Mouse (Mus musculus) MEL (cell line): ENCODE measurements around the gene Fkbp5. TPM values are rescaled to one million over a fixed set of nuclear protein-coding genes. Genes with fewer than 3 reads are reported as not detected.

Source experiments
- DNase-seq: peaks from one replicate; pipeline ENCODE4 v3.0.0; 2011; ENCODE audit warnings: low read depth, low spot score
- H3K27ac ChIP-seq: 2 replicates; pipeline ENCODE4 v1.5.1; 2012; ENCODE audit warnings: low read depth, mild to moderate bottlenecking, control low read depth, low read length, moderate library complexity; ENCODE audit not compliant: control insufficient read depth
- H3K27me3 ChIP-seq, 2 experiments: fragments of 150-350 bp in 1 of 2; sonication (generic) in 1 of 2; 2 replicates each; pipeline ENCODE4 v1.6.1; 2012; ENCODE audit warnings: low read length in 2 of 2, mild to moderate bottlenecking in 2 of 2, improper control_type of control experiment in 1 of 2, moderate library complexity in 1 of 2; ENCODE audit not compliant: insufficient read depth in 2 of 2, control insufficient read depth in 1 of 2
- H3K36me3 ChIP-seq, 2 experiments: 2 replicates each; pipeline ENCODE4 v1.6.1; 2012 to 2014; ENCODE audit warnings: low read length in 2 of 2, improper control_type of control experiment in 1 of 2, inconsistent platforms in 1 of 2, mild to moderate bottlenecking in 1 of 2; ENCODE audit not compliant: insufficient read depth in 2 of 2, control insufficient read depth in 1 of 2
- H3K4me1 ChIP-seq, 2 experiments: fragments of 150-350 bp in 1 of 2; sonication (generic) in 1 of 2; 2 replicates each; pipeline ENCODE4 v1.6.1; 2012; ENCODE audit warnings: low read length in 2 of 2, improper control_type of control experiment in 1 of 2, mild to moderate bottlenecking in 1 of 2; ENCODE audit not compliant: insufficient read depth in 2 of 2, control insufficient read depth in 1 of 2
- H3K4me3 ChIP-seq, 2 experiments: fragments of 150-350 bp in 1 of 2; sonication (generic) in 1 of 2; 2 replicates each; pipeline ENCODE4 v1.5.1; 2012; ENCODE audit warnings: low read depth in 2 of 2, low read length in 2 of 2, mild to moderate bottlenecking in 2 of 2, moderate library complexity in 2 of 2, control low read depth in 1 of 2, improper control_type of control experiment in 1 of 2; ENCODE audit not compliant: control insufficient read depth in 1 of 2, insufficient read depth in 1 of 2
- H3K79me2 ChIP-seq: 2 replicates; pipeline ENCODE4 v1.6.1; 2012; ENCODE audit warnings: mild to moderate bottlenecking, low read length, moderate library complexity; ENCODE audit not compliant: control insufficient read depth, poor library complexity, insufficient read depth
- H3K9ac ChIP-seq: 2 replicates; pipeline ENCODE4 v1.6.1; 2012; ENCODE audit warnings: low read depth, mild to moderate bottlenecking, control low read depth, low read length, moderate library complexity; ENCODE audit not compliant: control insufficient read depth, poor library complexity, severe bottlenecking
- H3K9me3 ChIP-seq: fragments of 150-350 bp; sonication (generic); replicated peaks from 2 replicates; pipeline ENCODE4 v1.6.1; 2012; ENCODE audit warnings: mild to moderate bottlenecking, low read length, improper control_type of control experiment, moderate library complexity; ENCODE audit not compliant: insufficient read depth
- CTCF ChIP-seq, 3 experiments: IDR thresholded peaks in 2 of 3; conservative IDR thresholded peaks in 1 of 3; 2 replicates each; pipeline ENCODE4 v1.5.1; 2011 to 2012; ENCODE audit warnings: low read length in 3 of 3, low read depth in 2 of 3, mild to moderate bottlenecking in 2 of 3, improper control_type of control experiment in 1 of 3, inconsistent platforms in 1 of 3, mixed read lengths in 1 of 3, moderate library complexity in 1 of 3; ENCODE audit not compliant: control insufficient read depth in 1 of 3, insufficient read depth in 1 of 3, poor library complexity in 1 of 3, severe bottlenecking in 1 of 3
- E2F4 ChIP-seq: IDR thresholded peaks from 2 replicates; pipeline ENCODE4 v1.6.1; 2011; ENCODE audit warnings: low read depth, low read length, improper control_type of control experiment, borderline replicate concordance
- HCFC1 ChIP-seq: IDR thresholded peaks from 2 replicates; pipeline ENCODE4 v1.6.1; 2012; ENCODE audit warnings: low read depth, mild to moderate bottlenecking, inconsistent platforms, low read length, improper control_type of control experiment, moderate library complexity
- MAZ ChIP-seq: IDR thresholded peaks from 2 replicates; pipeline ENCODE4 v1.6.1; 2012; ENCODE audit warnings: low read depth, mild to moderate bottlenecking, inconsistent platforms, low read length, improper control_type of control experiment
- MYB ChIP-seq: IDR thresholded peaks from 2 replicates; pipeline ENCODE4 v1.6.1; 2011; ENCODE audit warnings: mild to moderate bottlenecking, low read depth, low read length, improper control_type of control experiment
- MYC ChIP-seq: IDR thresholded peaks from 2 replicates; pipeline ENCODE4 v1.6.1; 2011; ENCODE audit warnings: low read depth, mild to moderate bottlenecking, low read length, improper control_type of control experiment, moderate library complexity
- POLR2AphosphoS2 ChIP-seq: IDR thresholded peaks from 2 replicates; pipeline ENCODE4 v1.6.1; 2011; ENCODE audit warnings: low read length, improper control_type of control experiment
- RCOR1 ChIP-seq: IDR thresholded peaks from 2 replicates; pipeline ENCODE4 v1.6.1; 2012; ENCODE audit warnings: low read depth, mild to moderate bottlenecking, inconsistent platforms, low read length, improper control_type of control experiment
- SMC3 ChIP-seq: IDR thresholded peaks from 2 replicates; pipeline ENCODE4 v1.6.1; 2011; ENCODE audit warnings: low read depth, low read length, improper control_type of control experiment
- TAL1 ChIP-seq: IDR thresholded peaks from 2 replicates; pipeline ENCODE4 v1.6.1; 2012; ENCODE audit warnings: mild to moderate bottlenecking, inconsistent platforms, low read length, moderate library complexity, mixed read lengths
- TBP ChIP-seq: IDR thresholded peaks from 2 replicates; pipeline ENCODE4 v1.8.0; 2011; ENCODE audit warnings: low read depth, low read length, improper control_type of control experiment
- USF1 ChIP-seq: IDR thresholded peaks from 2 replicates; pipeline ENCODE4 v1.6.1; 2014; ENCODE audit warnings: low read depth, mild to moderate bottlenecking, inconsistent platforms, low read length, improper control_type of control experiment, moderate library complexity
- USF2 ChIP-seq, 2 experiments: IDR thresholded peaks; 2 replicates each; pipeline ENCODE4 v1.6.1; 2011 to 2012; ENCODE audit warnings: improper control_type of control experiment in 2 of 2, low read length in 2 of 2, borderline replicate concordance in 1 of 2, inconsistent platforms in 1 of 2, low read depth in 1 of 2, mild to moderate bottlenecking in 1 of 2; ENCODE audit not compliant: insufficient read depth in 1 of 2
- ZKSCAN1 ChIP-seq: IDR thresholded peaks from 2 replicates; pipeline ENCODE4 v1.6.1; 2012; ENCODE audit warnings: low read depth, mild to moderate bottlenecking, inconsistent platforms, low read length, improper control_type of control experiment, moderate library complexity
- polyA plus RNA-seq, 2 experiments: library from polyadenylated mRNA; stranded (reverse) in 1 of 2; unstranded in 1 of 2; fragments of >175 nt in 1 of 2; fragments of >200 nt in 1 of 2; gene quantifications; 2 replicates each; pipeline versions ENCODE4 v1.2.1 to v1.2.4; 2012; ENCODE audit warnings: low replicate concordance in 2 of 2, low read depth in 1 of 2; ENCODE audit not compliant: insufficient read length in 2 of 2, insufficient read depth in 1 of 2, missing spikeins in 1 of 2
- total RNA-seq: library from RNA; depleted of rRNA; stranded (reverse); fragments of 300-350 nt; gene quantifications from 2 replicates; pipeline ENCODE4 v1.2.3, GENCODE M21; 2012

The Fkbp5 gene
- total and polyA plus RNA-seq, 3 experiments: 16.6 to 184 (median 44.3) TPM

DNA sequence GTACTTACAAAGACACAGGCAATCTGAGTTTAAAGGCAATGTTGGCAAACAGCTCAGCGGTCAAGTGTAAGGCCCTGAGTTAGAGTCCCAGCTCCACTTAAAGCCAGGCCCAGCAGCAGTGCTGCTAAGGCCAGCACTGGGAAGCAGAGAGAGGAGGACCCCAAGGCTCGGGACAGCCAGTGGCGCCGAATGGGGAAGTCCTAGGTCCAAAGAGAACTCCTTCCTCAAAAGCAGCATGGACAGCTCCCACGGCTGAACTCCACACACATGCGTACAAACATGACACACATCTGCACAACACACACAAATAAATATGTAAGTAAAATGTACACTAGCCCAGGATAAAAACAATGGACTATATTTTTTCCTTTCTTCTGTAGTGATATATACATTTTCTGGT, 84.3 kb downstream of the Fkbp5 start:
- H3K79me2 ChIP-seq: no peaks in the 10 kb centered on the region
- TF ChIP-seq ZKSCAN1: no peak
- no peak for TF ChIP-seq USF1
- no peak for TF ChIP-seq RCOR1
- no peak for TF ChIP-seq E2F4
- TF ChIP-seq POLR2AphosphoS2: no peak
- no peak for TF ChIP-seq MYB
- no peak for TF ChIP-seq HCFC1
- no peaks in the 10 kb centered on the region for H3K27me3 ChIP-seq
- H3K27ac ChIP-seq: no peak overlapping the region
- no peak overlapping the region for H3K9ac ChIP-seq
- no peak overlapping the region for H3K4me3 ChIP-seq
- H3K9me3 ChIP-seq: no peaks in the 10 kb centered on the region
- H3K36me3 ChIP-seq: peaks cover 0 to 9% of the 10 kb centered on the region in 2 experiments; a peak in 2 of 4 replicates
- no peak for DNase-seq
- no peaks in the 10 kb centered on the region for H3K4me1 ChIP-seq

DNA sequence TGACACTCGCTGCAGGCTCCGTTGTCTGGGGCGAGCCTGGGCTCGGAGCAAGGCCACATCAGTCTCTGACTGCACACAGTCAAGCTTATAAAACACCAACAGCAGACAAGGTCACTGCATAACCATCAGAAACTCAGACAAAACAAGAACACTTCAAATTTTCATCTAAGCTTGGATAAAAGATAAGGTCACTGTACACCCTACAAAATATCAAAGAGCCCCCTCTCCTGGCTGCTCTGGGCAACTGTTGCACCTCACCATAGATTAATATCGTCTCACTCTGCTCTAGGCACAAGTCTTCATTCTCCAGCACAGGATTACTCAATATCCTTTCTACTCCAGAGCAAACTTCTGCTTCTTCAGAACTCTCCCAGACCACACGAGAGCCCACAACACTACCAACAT, 85.4 kb downstream of the Fkbp5 start:
- TF ChIP-seq CTCF (IDR thresholded peaks at IDR 0.05 in 2 of 3, conservative IDR thresholded peaks at IDR 0.05 in 1 of 3; ENCODE audit: control insufficient read depth in 1 of 3, insufficient read depth in 1 of 3, low read depth in 2 of 3, low read length in 3 of 3, poor library complexity in 1 of 3, severe bottlenecking in 1 of 3): peak in 2 of 3 experiments; percentile 27 to 41; a peak in 3 of 6 replicates
- no peak for TF ChIP-seq TBP
- TF ChIP-seq SMC3: peak; percentile 34; the same call in 1 of the 2 replicates
- no peak overlapping the region for H3K9ac ChIP-seq
- DNase-seq: peak; percentile 27
- no peaks in the 10 kb centered on the region for H3K4me1 ChIP-seq
- no peaks in the 10 kb centered on the region for H3K27me3 ChIP-seq
- H3K27ac ChIP-seq: no peak overlapping the region
- H3K36me3 ChIP-seq: peaks cover 0 to 11% of the 10 kb centered on the region in 2 experiments; a peak in 2 of 4 replicates
- no peaks in the 10 kb centered on the region for H3K9me3 ChIP-seq
- H3K79me2 ChIP-seq: no peaks in the 10 kb centered on the region
- no peak overlapping the region for H3K4me3 ChIP-seq

DNA sequence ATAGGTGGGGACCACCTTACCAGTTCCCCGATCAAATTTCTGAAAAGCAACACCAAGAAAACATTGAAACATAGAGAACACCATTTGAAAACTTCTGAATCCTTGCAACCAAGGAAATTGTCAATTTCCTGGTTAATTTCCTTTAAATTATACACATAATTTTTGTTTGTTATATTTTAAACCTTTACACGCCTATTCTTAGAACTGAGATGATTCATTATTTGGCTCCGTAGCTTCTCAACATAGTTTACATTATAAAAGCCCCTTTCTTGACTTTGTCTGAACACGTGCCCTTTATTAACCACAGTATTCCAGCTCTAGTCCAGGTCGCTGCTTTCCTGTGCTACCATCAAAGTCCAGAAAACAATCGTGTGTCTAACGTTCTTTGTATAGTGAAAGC, 86.3 kb downstream of the Fkbp5 start:
- Histone ChIP-seq H3K27ac (no peak overlapping the region), H3K9ac (no peak overlapping the region), H3K4me3 (no peak overlapping the region), H3K27me3 (no peaks in the 10 kb centered on the region), H3K36me3 (peaks cover 0 to 11% of the 10 kb centered on the region in 2 experiments; a peak in 2 of 4 replicates), H3K4me1 (no peaks in the 10 kb centered on the region), H3K9me3 (no peaks in the 10 kb centered on the region), H3K79me2 (no peaks in the 10 kb centered on the region)
- TF ChIP-seq MAZ (no peak), TAL1 (no peak), USF2 (IDR thresholded peaks at IDR 0.05; ENCODE audit: borderline replicate concordance in 1 of 2, insufficient read depth in 1 of 2, low read depth in 1 of 2, low read length in 2 of 2) (no peak), MYC (no peak)
- DNase-seq: no peak
